Mouse (Mus musculus) cerebral cortex, adult 2 months (tissue): ENCODE results near the gene Lrrc32.

Source experiments
- WGBS: fragments of 180-500 bp; shearing (Covaris S2); methylation state at CpG from one replicate; pipeline ENCODE4 v1.1.7; 2018; 5-methylcytosine and 5-hydroxymethylcytosine counted together

Lrrc32 gene

DNA sequence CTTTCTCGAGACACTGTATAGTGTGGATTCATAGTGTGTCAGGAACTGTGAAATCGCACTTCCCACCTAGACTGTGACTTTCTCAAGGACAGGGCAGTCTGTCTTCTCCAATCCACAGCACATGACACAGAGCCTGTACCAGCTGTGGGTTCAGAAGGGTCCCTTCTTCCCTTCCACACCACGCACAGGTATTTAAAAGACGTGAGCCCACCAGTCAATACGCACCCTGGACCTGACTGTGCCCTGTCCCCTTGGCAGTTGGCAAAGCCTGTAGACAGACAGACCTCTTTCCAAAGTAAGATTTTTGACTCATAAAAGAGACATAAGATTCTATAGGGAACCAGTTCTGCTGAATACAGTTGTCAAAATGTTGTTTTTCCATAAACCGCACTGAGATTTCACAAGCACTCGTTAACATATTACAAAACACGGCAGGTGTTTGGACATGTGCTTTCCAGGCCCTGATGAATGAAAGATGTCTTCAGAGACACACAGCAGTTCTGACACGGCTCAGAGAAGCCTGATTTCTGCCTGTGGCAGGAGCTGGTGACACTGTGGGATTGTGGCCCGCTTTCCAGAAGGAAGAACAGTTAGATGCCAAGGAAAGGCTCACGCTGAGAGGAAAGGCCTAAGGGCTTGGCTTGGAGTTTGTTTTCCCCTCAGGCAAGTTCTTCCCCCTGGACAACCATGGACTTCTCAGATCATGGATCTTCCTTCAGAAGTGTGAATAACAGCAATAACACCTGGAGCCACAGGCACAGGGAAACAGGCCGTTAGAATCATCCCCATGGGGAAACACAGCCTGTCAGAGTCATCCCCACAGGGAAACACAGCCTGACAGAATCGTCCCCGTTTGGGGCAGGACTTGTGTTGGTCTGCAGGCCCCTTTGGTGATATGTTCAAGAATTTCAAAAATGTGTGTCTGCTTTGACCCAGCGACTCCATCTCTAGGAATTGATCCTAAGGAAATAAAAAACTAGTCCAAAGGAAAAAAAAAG lies 22.2 kb downstream of the Lrrc32 start:
- 68% methylated on average over 15 of the region's 15 CpGs for WGBS

DNA sequence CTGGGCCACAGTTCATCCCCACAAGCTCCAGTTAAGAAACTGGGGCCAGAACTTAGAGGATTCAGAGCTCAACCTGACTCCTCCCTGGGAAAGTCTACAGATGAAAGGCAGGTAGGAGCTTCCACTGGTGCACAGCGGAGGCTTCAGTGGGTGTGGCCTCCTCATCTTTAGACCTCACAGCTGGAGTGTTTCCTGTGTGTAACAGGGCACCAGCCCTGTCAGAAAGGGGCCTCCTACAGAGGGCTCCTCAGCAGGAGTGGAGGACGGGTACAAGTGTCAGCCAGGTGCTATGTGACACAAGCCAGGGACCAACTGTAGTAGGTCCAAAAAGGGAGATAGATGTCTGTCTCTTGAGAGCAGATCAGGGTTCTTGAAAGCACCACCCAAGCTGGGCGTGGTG lies 24.2 kb downstream of the Lrrc32 start:
- WGBS: 88% methylated on average over 3 of the region's 3 CpGs

DNA sequence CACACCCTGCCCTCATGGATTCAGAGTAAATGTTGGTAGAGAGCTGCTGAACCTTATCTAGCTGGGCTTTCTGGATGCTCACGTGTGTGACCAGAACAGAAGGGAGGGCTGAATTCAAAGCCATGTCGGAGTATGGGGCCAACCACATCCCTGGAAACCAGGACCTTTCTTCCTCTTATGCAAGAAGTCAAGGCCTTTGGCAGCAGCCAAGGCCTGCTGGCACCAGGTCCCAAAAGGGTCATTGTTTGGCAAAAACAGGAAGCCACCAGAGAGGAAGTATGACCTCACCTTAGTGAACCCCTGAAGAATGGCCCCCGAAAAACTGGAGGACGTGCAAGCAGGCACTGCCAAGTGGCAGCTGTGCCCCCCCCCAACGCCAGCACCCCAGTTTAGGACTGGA lies 33.5 kb downstream of the Lrrc32 start:
- WGBS: 58% methylated on average over 5 of the region's 5 CpGs

DNA sequence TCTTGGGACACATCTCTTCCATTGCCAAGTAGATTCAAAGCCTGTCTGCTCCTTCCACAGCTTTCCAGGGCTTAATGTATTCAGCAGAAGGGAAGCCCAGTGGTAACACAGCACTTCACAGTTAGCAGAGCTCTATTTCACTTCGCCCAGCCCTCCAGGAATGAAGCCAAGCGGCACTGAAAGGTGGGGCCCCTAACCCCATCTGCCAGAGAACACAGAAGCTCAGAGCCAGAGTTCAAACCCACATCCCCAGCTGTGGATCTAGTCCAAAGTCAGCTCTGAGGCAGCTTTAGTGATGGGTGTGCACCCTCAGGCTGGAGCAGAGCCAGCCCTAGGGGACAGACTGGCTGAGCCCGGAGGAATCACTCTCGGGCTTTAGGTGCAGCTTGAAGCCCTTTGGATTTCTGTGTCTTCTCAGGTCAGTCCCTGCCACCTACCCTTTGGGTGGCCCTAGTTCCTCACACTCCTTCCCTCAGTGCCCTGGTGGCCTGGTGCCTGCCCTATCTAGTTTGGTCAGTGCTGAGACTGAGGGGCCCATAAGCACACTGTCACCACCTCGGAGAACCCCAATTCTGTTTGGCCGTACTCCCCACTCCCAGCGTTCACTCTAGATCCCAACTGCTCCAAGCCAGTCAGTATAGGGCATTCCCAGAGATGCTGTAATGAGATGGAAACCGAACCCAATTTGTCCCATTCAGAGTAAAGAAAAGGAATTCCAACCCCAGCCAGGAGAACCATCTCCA lies 34.2 kb downstream of the Lrrc32 start:
- WGBS: 66% methylated on average over 8 of the region's 8 CpGs

DNA sequence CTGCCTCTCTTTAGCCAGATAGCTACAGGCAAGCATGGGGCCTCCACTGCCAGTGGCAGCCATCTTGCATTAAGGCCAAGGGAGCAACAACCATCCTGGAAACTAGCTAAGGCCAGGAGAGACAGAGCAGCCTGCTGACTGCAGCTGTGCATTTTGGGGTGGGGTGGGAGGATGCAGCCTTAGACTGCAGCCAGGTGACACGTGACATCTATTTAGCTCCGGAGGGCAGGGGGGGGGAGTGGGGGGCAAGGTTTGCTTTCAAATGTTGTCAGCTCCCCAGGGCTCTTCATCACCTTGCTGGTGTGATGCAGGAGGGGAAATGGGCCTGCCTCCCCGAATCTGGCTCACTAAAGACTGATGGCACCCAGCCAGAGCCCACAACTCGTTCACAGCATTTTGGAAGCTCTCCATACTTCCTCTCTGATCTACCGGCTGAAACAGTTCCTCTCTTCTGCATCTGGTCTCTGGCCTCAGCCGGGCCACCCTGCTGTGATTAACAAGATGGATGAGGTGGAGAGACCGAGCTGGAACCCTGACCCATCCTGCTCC lies 34.8 kb downstream of the Lrrc32 start:
- WGBS: 18% methylated on average over 7 of the region's 7 CpGs

DNA sequence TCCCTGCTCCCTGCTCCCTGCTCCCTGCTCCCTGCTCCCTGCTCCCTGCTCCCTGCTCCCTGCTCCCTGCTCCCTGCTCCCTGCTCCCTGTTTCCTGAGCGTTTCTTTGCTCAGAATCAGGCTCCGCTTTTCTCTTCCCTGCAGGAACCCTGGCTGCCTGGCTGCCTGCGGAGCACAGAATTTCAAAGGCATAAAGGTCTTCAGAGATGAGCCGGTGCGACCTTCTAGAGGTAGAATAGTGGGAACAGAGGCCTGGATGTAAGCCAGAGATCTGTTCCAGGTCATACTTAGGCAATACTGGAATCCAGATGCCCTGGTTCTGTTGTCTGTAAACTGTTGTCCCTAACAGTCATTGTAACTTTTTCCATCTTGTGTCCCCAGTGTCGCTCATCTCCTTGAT lies 35.3 kb downstream of the Lrrc32 start:
- WGBS: 58% methylated on average over 6 of the region's 6 CpGs

DNA sequence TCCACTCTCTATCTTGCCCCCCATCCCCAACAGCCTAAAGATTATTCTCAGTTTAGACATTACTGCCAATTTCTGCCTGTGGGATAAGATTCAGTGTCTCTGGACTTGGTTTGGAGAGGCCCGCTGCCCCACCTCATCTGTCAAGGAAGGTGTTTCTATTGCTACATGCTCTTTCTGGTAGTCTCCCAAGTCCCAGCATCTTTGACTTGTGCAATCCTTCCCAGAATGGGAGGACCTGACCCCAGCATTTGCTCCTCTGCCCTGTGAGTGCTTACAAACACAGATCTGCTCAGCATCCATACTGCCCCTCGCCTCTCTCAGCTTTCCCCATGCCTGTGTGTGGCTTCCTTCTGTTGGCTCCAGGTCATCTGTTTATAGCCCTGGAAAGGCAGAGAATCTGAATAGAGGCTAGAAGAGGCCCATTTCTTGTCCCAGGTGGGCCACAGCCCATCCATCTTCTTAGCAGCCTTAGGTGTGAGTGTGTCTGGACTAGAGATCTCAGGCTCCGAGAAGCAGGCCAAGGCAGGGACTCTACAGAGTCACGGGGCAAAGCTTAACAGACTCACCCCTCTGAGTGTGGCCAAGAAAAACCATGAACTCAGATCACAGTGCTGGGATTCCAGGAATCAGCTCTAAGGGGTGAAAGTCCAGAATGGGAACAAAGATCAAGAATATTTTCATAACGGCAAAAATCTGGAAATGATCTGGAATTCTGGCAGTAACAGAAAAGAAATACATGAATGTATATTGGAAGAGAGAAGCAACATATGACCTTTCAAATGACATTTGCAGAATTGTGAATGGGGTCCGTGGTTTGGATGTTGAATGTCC lies 36.0 kb downstream of the Lrrc32 start:
- WGBS: 91% methylated on average over 6 of the region's 6 CpGs

DNA sequence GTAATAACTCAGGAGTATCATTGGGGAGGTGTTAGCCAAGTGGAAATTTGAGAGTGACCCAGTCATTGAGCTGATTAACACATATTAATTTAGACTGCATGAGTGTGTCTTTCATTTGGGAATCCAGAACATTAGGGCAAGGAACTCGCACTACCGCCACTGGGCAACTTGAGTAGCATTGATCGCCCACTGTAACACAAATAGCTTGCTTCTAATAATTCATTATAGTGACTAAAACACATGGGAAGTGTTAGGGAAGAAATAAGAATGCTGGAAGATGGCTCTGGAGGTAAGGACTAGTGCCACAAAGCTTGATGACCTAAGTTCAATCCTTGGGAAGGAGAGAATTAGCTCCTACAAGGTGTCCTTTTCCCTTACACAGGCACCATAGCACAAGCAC lies 38.0 kb downstream of the Lrrc32 start:
- WGBS: 96% methylated on average over 3 of the region's 3 CpGs

DNA sequence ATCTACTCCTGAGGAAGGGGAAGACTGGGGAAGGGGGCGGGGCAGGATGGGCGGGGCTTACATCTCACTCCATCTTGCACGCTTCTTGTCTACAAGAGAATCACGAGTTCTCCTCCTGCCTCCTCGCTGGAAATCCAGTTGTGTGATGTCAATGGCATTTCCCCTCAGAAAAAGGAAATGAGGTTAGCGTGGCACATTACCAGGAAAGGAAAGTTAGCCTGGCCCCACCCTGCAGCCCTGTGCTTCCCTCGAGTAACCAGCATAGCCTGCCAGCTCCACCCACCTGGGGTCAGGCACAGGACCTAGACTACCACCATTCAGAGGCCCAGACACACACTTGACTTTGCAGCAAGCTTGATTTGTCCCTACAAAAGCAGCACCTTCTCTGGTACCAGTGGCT lies 42.5 kb downstream of the Lrrc32 start:
- 74% methylated on average over 7 of the region's 7 CpGs for WGBS

DNA sequence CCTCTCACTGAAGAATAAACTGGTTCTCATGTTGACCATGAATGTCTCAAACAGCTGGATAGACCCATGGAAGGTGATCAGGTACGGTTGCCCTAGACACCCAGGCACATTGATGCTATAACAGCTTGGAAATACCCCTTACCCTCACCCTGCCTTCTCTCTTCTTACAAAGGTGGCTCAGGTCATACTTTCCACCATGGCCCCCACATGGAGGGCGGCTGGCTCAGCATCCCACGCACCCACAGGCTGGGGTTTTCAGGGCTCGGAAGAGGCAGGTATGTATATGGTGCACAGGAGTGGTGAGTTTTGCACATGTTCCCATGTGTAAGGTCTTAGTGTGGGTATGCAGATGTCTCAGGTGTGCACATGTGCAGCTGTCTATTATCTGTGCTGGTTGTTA lies 43.9 kb downstream of the Lrrc32 start:
- 96% methylated on average over 4 of the region's 4 CpGs for WGBS

DNA sequence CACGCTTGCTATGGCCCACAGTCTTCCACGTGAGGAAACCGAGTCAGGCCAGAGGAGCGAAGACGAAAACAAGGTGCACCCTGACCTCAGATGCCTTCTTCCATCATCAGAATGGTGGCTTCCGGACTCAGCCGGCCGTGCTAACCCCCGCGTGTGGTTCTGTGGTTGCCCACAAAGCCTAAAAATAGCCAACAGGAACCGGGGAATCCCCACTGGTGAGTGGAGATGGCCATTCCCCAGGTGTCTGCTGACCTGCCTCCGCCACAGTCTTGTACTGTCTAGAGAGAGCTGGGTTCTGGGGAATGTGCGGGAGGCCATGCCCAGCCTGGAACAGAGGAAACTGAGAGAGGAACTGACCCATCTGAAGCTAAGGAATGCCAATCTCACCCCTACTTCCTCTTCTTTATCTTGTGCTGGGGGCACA lies 45.4 kb downstream of the Lrrc32 start:
- WGBS: 91% methylated on average over 13 of the region's 13 CpGs

DNA sequence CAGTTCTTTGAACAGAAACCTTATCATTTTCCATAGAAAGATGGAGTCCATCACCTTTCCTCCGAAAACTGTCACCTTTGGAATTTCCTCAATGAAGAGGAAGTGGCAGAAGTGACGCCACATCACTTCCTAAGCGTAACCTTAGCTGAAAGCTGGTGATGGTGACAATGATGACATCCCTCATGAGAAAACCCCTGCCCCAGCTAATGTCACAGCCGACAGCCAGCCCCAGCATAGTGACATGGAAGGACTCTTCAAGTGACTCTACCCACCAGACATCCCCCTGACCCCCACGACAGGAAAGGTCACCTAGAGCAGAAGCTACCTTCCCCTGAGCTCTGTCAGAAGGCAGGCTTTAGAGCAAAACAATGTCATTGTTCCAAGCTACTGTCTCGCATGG lies 46.1 kb downstream of the Lrrc32 start:
- 94% methylated on average over 6 of the region's 6 CpGs for WGBS

DNA sequence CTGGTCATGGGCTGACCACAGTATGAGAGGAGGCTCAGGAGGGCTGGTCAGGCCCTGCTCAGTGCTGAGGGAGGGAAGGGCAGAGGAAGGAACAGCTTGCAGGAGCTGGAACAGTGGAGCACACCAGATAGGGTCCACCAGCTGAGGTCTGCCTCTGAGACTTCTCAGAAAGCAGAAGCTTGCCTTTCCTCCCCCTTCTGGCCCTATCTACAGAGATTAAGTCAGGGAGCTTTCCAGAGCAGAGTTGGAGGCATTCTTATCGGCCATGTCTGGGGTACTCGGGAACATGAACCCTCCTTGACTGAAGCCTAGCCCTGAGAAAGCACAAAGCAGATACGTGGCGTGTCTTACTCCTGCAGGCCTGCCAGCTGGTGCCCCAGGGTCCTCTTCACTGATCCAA lies 46.8 kb downstream of the Lrrc32 start:
- 97% methylated on average over 4 of the region's 4 CpGs for WGBS

DNA sequence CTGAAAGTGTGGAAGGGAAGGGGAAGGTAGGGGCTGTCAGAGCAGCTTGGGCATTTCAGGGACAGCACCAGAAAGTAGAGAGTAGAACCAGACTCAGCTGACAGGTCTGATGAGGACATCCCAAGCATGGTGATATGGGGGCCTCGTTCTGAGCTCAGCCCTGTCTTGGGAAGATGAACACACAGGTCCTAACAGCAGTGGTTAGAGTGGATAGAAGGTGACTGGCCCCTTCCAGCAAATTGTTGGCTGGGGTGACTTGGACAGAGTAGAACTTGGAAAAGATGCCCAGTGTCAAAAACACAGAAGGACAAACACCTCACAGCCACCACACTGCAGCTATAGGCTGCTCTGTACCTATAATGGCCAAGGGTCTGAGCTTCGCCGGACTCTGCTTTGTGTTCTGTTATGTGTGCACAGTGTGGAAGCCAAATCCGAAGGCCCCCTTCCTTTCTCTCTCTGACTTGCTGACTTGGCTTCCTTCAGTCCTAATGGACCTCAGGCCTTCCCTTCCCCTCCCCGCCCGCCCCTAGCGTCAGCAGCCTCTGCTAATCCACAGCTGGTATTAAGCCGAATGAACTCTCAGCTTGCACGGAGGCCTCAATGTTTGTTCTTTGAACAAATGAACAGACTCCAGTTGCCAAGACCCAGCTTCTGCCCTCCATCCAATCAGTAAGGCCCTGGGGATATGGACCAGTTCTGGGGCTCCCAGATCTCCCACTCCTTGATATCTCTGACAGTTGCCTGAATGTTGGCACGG lies 48.3 kb downstream of the Lrrc32 start:
- WGBS: 74% methylated on average over 10 of the region's 10 CpGs

DNA sequence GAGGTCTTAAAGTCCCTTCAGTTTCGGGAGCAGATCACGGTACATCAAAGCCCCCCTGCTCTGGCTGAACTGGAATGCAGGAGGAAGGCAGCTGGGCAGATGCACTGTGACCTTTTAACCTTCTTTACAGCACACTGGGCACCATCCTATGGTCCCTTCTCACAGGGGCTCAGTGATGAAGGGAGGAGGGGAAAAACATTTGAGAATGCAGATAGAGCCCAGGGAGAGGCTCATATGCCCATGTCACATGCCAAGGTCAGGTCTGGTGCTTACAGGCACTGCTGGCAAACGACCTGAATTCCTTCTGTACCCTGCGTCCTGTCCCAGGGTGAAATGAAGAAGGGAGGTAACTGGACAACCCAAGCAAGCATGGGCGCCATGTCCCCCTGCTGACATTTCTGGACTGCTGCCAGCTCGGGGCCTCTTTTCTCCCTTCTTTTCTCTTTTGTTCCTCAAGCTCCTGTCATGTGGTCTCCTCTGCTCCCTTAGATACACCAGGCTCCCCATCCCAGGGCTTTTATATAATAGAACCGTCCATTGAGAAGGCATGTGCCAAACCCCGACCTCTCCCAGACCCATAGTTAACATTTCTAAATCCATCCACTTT lies 49.0 kb downstream of the Lrrc32 start:
- WGBS: 64% methylated on average over 8 of the region's 8 CpGs

DNA sequence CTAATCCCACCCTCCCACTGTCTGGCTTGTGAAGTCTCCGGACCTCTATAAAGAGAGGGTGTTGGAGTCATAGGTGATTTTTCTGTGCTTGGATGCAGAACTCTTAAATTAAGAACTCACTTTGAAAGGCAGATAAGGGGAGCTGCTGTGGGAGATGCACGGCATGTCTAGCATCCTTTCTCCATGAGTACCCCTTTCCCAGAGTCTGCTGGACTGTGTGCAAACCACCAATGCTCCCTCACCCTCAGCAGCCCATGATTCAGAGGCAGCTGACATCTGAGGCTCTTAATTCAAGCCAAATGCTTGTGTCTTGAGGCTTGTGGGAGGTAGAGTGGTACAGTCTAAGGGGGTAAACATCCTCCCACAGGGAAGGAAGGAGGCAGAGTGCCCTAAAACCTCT lies 51.8 kb downstream of the Lrrc32 start:
- 65% methylated on average over 2 of the region's 2 CpGs for WGBS

DNA sequence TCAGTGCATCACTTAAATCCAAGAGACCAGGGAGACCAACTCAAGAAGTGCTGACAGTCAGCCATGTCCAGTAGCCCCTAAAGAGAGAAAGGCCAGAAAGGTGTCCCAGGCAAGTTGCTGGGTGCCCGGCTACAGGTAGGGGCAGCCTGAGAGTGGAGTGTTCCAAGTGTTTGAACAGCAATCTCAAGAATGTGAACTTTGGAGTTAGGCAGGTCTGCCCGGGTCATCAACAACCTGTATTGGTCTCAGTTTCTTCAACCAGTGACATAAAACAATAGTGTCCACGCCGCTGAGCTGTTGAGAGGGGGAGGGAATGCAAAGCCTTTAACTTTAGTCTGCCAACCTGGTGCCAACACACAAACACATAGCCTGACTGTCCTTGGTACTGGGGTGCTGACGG lies 52.5 kb downstream of the Lrrc32 start:
- WGBS: 97% methylated on average over 5 of the region's 5 CpGs

DNA sequence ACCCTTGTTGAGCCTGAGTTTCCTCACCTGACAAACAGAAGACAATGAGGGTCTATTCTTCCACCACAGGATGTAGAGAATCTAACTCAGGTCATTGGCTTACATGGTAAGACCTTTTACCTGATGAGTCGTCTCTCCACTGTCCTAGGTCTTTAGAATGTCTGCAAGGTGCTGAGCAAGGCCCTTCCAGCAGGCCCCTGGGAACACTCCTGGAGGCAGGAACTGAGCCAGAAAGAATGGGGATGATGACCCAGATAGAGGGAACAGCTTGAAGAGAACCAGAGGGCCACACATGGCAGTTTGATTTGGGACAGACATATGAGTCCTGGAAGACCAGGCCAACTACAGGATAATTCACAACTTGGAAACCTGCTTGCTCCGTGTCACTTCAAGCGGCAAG lies 53.2 kb downstream of the Lrrc32 start:
- 56% methylated on average over 3 of the region's 3 CpGs for WGBS

DNA sequence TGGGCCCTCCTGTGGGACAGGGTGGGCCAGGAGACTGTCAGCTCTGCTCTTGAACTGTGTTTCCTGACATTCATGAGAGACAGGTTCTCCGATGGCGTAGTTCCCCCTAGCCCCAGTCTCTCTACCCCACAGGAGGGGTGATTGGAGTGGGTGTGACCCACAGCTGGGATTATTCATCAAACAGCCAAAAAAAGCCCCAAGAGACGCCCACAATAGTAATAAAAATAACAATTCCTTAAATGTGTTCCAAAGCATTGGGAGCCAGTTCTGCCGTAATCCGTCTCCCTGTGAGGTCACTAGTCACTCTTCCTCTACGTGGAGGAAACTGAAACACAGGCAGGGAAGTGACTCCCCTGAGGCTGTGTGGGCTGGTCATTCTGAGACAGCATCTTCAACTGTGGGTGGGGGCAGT lies 53.7 kb downstream of the Lrrc32 start:
- WGBS: 31% methylated on average over 6 of the region's 6 CpGs

DNA sequence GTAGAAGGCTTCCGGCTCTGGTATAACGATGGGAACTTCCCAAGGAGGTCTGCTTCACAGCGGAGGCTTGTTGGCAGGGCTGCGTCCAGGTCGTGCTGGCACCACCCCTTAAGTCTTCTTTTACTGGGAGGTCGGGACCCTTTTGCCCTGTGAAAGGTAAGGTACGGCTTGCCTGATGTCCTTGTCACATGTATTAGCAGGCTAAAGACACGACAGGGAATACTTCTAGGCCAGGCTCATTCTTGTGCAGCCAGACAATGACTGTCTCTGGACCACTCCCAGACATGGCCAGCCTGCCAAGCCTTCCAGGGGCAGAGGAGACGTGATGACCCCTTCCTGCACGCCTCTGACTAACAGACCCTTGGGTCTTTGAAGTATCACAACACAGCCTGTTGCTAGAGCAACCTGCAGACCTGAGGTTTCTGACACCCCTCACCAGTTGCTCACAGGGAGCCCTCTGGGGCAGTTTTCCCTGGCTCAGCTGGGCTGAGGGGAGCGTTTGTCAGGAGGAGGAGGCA lies 54.8 kb downstream of the Lrrc32 start:
- 76% methylated on average over 11 of the region's 11 CpGs for WGBS
